Mouse (Mus musculus) liver, postnatal 0 days (tissue): ENCODE data around the gene Ttll5.

Source experiments
- CTCF ChIP-seq: sonication (generic); IDR thresholded peaks from 2 replicates; pipeline ENCODE4 v1.5.1; 2016; ENCODE audit warnings: antibody characterized with exemption, low read depth
- EP300 ChIP-seq: IDR thresholded peaks from 2 replicates; pipeline ENCODE4 v1.6.1; 2016; ENCODE audit warnings: antibody characterized with exemption, low read depth, mild to moderate bottlenecking

DNA sequence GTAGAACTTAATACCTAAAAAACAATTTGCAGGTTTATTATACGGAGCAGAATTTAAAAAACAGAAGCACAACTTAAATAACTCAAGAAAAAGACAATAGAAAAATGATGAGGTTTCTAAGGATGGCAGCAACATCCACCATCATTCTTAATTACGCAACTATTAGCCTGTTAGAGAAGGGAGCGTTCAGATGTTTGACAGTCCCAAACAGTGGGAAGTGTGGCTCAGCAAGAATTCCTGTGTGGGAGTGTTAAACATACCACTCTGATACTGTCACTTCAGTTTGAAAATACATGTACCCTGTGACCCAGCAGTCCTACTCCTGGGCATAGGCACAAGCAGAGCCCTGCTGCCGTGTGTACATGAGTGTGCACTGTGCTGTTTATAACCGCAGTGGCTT lies 112.9 kb downstream of the Ttll5 start:
- TF ChIP-seq CTCF: no peak
- no peak for TF ChIP-seq EP300
